Mouse (Mus musculus): ENCODE measurements around the gene Rbfox2.

The Rbfox2 gene

GRCm38 (mm10) chr15:77235551-77235950 lies 71.3 kb downstream of the Rbfox2 start:
- DNase-seq (ENCODE audit: low read depth, low spot score): no peak

- DNase-seq (ENCODE audit: low read depth, low spot score): no peak
Measured at GRCm38 (mm10) chr15:77234296-77234695, 72.5 kb downstream of the Rbfox2 start.

- DNase-seq (ENCODE audit: low read depth, low spot score): no peak
Measured at GRCm38 (mm10) chr15:77230144-77230543, 76.7 kb downstream of the Rbfox2 start.

- DNase-seq (ENCODE audit: low read depth, low spot score): no peak
Measured at GRCm38 (mm10) chr15:77226831-77227354, 79.9 kb downstream of the Rbfox2 start.

GRCm38 (mm10) chr15:77225858-77226257 lies 80.9 kb downstream of the Rbfox2 start:
- no peak for DNase-seq (ENCODE audit: low read depth, low spot score)

GRCm38 (mm10) chr15:77225274-77225673 lies 81.5 kb downstream of the Rbfox2 start:
- DNase-seq (ENCODE audit: low read depth, low spot score): peak; percentile 60

GRCm38 (mm10) chr15:77220833-77221232 lies 86.0 kb downstream of the Rbfox2 start:
- DNase-seq (ENCODE audit: low read depth, low spot score): no peak

- peak; percentile 47 for DNase-seq (ENCODE audit: low read depth, low spot score)
Measured at GRCm38 (mm10) chr15:77220137-77220536, 86.7 kb downstream of the Rbfox2 start.

- no peak for DNase-seq (ENCODE audit: low read depth, low spot score)
Measured at GRCm38 (mm10) chr15:77219571-77219970, 87.2 kb downstream of the Rbfox2 start.

GRCm38 (mm10) chr15:77218007-77218406 lies 88.8 kb downstream of the Rbfox2 start:
- DNase-seq (ENCODE audit: low read depth, low spot score): no peak

GRCm38 (mm10) chr15:77217523-77217922 lies 89.3 kb downstream of the Rbfox2 start:
- no peak for DNase-seq (ENCODE audit: low read depth, low spot score)

- no peak for DNase-seq (ENCODE audit: low read depth, low spot score)
Measured at GRCm38 (mm10) chr15:77216704-77217103, 90.1 kb downstream of the Rbfox2 start.

GRCm38 (mm10) chr15:77215178-77215800 lies 91.5 kb downstream of the Rbfox2 start:
- DNase-seq (ENCODE audit: low read depth, low spot score): peak; percentile 64

- peak; percentile 50 for DNase-seq (ENCODE audit: low read depth, low spot score)
Measured at GRCm38 (mm10) chr15:77214410-77215107, 92.2 kb downstream of the Rbfox2 start.

- no peak for DNase-seq (ENCODE audit: low read depth, low spot score)
Measured at GRCm38 (mm10) chr15:77213829-77214228, 93.0 kb downstream of the Rbfox2 start.

GRCm38 (mm10) chr15:77212818-77213217 lies 94.0 kb downstream of the Rbfox2 start:
- no peak for DNase-seq (ENCODE audit: low read depth, low spot score)

GRCm38 (mm10) chr15:77212217-77212757 lies 94.5 kb downstream of the Rbfox2 start:
- DNase-seq (ENCODE audit: low read depth, low spot score): no peak

GRCm38 (mm10) chr15:77206996-77207395 lies 99.8 kb downstream of the Rbfox2 start:
- DNase-seq (ENCODE audit: low read depth, low spot score): peak; percentile 48

GRCm38 (mm10) chr15:77204951-77205350 lies 101.9 kb downstream of the Rbfox2 start:
- DNase-seq (ENCODE audit: low read depth, low spot score): no peak

GRCm38 (mm10) chr15:77203255-77203981 lies 103.4 kb downstream of the Rbfox2 start:
- DNase-seq (ENCODE audit: low read depth, low spot score): no peak

GRCm38 (mm10) chr15:77202881-77203254 lies 103.9 kb downstream of the Rbfox2 start:
- DNase-seq (ENCODE audit: low read depth, low spot score): no peak

GRCm38 (mm10) chr15:77202223-77202622 lies 104.6 kb downstream of the Rbfox2 start:
- DNase-seq (ENCODE audit: low read depth, low spot score): peak; percentile 83

All from ES-CJ7 (cell line).